Mouse (Mus musculus) adrenal gland, adult (tissue): ENCODE data around the gene Papolb.

ENCODE experiments used
- DNase-seq, 2 experiments: peaks; one replicate each; pipeline ENCODE4 v3.0.0; 2022 to 2023; ENCODE audit warnings: low spot score in 1 of 2; ENCODE audit not compliant: inconsistent age in 2 of 2

The Papolb gene

GRCm38 (mm10) chr5:142529915-142530314 is at the start of gene Papolb:
Gene Papolb (minus strand): TSS chr5:142530076.
- no peak for DNase-seq

DNA sequence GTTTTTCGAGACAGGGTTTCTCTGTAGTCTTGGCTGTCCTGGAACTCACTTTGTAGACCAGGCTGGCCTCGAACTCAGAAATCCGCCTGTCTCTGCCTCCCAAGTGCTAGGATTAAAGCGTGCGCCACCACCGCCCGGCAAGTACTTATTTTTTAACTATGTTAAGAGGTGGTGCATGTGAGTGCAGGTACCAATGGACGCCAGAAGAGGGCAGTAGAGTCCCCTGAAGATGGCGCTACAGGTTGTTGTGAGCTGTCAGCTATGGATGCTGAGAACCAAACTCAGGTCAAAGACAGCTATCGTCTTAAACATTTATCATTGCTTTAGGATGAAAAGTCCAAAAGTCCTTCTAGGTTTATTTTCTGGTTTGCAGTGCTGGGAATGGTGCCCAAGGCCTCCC is 48.3 kb upstream of the Papolb start:
- peak in 1 of 2 experiments; percentile 57 for DNase-seq

- peak; percentile 92 for DNase-seq
Observed at GRCm38 (mm10) chr5:142576832-142577231, 47.0 kb upstream of the Papolb start.

- no peak for DNase-seq
Observed at GRCm38 (mm10) chr5:142574323-142575057, 44.6 kb upstream of the Papolb start.

DNA sequence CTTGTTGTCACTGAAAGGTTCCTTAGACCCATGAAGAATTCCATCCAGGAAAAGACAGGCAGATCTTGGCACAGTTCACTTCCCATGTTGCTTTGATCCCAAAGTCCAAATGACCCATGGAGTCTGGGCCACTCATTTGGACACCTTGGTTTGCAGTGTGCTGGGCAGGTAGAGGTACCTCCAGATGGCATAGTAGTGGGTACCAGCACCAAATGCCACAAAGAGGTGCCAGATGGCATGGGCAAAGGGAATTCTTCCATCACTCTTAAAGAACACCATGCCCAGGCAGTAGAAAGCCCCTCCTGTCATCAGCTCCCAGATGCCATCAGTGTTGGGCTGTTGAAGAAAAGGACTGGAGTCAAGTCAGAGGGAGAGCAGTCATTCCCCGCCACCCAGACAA is 34.7 kb upstream of the Papolb start:
- DNase-seq, result no peak

DNA sequence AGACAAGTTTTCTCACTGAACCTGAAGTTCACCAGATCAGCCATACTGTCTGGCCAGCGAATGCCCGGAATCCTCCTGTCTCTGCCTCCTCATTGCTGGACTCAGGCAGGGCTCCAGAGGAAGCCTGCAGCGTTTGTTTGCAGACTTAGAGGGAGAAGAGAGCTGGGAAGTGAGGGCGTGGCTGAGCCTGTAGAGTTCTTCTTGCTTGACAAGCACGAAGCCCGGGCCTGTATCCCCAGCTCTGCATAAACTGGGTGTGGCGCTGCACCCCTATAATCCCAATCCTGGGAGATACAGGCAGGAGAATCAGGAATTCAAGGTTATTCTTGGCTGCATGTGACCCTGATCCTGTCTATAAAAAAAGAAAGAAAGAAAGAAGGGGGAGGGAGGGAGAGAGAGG is 30.4 kb upstream of the Papolb start:
- no peak for DNase-seq

DNA sequence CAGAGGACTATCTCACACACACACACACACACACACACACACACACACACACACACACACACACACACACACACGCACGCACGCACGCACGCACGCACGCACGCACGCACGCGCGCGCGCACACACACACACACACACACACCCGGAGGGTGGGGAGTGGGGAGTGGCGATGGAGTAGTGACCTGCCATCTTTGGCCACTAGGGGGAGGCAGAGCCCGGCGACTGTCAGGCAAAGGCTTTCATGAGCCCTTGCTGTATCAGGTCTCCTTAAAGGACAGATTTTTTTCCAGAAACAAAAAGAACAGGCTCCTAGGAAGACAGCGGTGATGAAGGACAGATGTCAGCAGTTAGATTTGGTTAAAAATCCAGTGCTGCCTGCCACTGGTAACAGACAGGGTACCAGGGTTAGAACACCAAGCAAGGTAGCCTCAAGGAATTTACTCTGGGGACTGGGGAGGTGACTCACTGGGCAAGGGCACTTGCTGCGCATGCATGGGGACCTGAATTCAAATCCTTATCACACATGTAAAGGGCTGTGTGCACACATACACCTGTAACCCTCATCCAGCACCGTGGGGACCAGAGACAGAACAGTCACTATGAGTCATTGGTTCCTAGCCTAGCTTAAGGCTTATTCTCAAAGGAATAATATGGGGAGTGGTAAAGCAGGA is 27.7 kb upstream of the Papolb start:
- DNase-seq, result peak; percentile 80 to 93

DNA sequence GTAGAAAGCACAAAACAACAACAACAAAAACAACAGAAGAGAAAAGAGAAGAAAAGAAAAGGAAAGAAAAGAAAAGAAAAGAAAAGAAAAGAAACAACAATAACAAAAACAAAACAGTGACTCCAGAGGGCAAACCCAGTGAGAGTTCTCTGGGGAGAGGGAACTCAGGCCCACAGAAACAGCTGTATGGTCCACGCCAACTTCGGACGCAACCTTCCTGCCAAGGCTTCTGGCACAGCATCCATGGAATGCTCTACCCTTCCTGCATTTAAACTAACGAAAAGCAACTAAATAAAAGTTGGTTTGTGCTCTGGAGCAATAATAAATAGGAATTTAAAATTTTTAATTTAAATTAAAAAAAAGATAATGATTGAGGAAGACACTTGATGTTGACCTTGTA is 26.8 kb upstream of the Papolb start:
- DNase-seq, result peak in 1 of 2 experiments; percentile 44

- peak; percentile 50 to 83 for DNase-seq
Observed at GRCm38 (mm10) chr5:142555866-142556265, 26.0 kb upstream of the Papolb start.

DNA sequence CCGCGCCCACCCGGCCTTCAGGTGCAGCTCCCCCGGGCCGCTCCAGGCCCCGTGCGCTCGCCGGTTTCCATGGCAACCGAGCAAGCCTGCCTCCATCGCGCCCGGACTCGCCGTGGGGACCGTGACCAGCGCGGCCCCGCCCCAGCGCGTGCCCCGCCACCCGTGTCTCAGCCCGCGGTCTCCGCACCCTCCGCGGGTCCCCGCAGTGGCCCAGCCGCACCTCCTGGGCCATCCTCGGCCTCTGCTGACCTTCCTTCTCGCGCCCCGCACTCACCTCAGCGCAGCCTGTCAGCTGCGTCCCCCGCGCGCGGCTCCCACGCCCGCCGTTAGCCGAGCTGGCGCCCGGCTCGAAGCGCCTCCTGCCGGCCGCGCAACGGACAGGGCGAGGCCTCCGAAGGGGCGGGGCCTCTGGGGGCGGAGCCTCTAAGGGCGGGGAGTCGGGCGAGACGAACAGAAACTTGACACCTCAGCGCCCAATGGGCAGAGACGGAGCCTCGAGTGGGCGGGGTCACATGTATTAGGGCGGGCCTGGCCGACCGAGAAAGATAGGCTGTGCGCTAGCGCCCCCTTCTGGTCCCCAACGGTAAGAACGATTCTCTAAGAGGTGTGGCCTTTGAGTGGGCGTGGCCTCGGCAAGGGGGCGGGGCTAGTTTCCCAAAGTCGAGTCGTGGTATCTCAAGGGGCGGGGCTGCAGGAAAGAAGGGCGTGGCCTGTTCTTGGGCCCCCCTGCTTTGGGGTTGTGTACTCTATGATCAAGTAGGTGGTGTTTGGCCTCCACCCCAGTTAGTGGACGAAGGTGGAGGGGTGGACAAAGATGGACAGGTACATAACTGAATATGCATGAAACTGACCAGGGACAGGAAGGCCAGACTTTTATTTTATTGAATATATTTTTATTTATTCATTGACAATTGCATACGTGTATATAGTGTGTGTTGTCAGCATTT is 21.1 kb upstream of the Papolb start, which contains the start of gene Radil:
Gene Radil (minus strand): TSS at position 393 of the 947 bp plus-strand sequence.
- peak; percentile 96 to 98 for DNase-seq

DNA sequence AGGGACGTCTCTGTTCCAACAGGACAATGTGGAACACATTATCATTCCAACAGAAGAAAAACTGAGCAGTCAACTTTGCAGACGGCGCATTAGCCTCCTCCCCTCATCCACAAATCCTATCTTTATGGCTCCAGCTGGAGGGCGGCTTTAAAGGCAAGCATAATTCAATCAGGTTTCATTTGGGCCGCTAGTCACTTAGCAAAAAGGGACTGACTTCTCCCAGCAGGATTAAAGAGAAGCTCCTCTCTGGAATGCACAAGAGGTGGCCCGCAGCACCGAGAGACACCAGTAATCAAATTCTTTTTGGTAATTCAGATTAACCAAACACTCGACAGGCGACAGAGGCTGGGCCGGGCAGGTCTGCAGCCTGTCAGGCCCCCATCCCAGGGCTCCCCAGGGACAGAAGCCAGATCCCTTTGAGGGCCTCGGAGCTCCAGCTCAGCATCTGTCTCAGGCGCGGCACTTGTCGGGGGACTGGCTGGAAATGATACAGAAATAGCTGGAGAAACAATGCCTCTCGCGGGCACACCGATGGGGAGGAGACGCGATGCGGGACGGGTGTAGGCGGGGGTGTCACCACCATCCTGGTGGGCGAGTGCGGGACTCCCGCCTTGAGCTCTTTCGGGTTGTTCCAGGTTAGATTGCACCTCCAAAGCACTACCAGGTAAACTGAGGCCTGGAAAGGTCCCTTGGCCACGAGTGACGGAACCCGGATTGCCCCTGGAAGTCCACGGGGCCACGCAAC is 20.3 kb upstream of the Papolb start:
- DNase-seq, result peak; percentile 47 to 72

- DNase-seq, result peak in 1 of 2 experiments; percentile 37
Observed at GRCm38 (mm10) chr5:142549441-142549840, 19.6 kb upstream of the Papolb start.

GRCm38 (mm10) chr5:142547066-142547465 is 17.2 kb upstream of the Papolb start:
- no peak for DNase-seq

DNA sequence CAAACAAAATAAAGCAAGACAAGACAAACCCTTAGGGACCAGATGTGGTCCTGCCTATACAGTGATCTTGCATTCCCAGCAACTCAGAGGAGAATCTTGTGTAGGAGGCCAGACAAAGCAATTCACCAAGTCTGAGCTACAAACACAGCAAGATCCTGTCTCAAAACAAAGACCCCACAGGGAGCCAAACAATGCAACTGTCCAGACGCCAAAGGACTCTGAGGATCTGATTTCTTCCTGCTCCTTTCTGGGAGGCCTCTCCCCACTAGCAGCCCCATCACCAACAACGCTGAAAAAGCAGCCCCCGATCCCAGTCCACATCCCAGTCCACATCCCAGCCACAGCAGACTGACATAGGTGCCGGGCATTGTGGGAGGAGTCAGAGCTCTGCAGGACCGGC is 16.5 kb upstream of the Papolb start:
- DNase-seq, result no peak

- no peak for DNase-seq
Observed at GRCm38 (mm10) chr5:142545014-142545795, 15.3 kb upstream of the Papolb start.

DNA sequence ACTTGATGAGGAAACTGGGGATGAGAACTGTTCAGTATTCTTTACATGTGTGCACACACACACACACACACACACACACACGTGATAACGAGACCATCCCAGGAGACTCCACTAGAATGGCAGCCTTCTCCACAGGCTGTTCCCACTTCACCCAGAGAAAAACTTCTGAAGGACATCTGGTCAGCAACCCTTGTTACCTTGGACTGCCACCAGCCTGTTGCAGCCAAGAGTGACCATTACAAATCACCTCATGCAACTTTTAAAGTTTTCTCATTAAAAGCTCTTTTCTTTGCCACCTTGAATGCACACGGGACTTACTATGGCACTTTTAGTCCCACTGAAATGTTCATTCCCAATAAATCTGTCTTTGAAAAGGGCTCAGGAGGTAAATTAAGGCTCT is 7.4 kb upstream of the Papolb start:
- DNase-seq, result peak; percentile 38 to 73

- DNase-seq, result no peak
Observed at GRCm38 (mm10) chr5:142535388-142535787, 5.5 kb upstream of the Papolb start.

GRCm38 (mm10) chr5:142524711-142525464 is 5.0 kb downstream of the Papolb start:
- DNase-seq, result no peak
